Mouse (Mus musculus) lung, postnatal 0 days (tissue): ENCODE results near the gene Bhlhe23. TPM values are rescaled to one million over a fixed set of nuclear protein-coding genes. Genes with fewer than 3 reads are reported as not detected.
A peak's percentile ranks its signal among the peaks of the same experiment; 100 is the strongest.

Source experiments
- ATAC-seq: fragments of 200-750 bp; cut with Nextera tagmentation; 2 replicates; pipeline ENCODE4 v1.8.0; 2017; ENCODE audit warnings: moderate library complexity
- DNase-seq: peaks from one replicate; pipeline ENCODE4 v3.0.0-alpha.2; 2016; ENCODE audit warnings: low spot score
- H3K27ac ChIP-seq: fragments of 300-500 bp; sonication (generic); 2 replicates; pipeline ENCODE4 v1.5.1; 2014; ENCODE audit warnings: antibody characterized with exemption, mild to moderate bottlenecking, low read length, mixed read lengths
- H3K27me3 ChIP-seq: fragments of 300-500 bp; sonication (generic); replicated peaks from 2 replicates; pipeline ENCODE4 v1.6.1; 2014; ENCODE audit warnings: low read length, mixed read lengths; ENCODE audit not compliant: insufficient read depth
- H3K36me3 ChIP-seq: fragments of 300-500 bp; sonication (generic); 2 replicates; pipeline ENCODE4 v1.6.1; 2014; ENCODE audit warnings: low read length, mixed read lengths; ENCODE audit not compliant: insufficient read depth
- H3K4me1 ChIP-seq: fragments of 300-500 bp; sonication (generic); 2 replicates; pipeline ENCODE4 v1.6.1; 2014; ENCODE audit warnings: antibody characterized with exemption, low read depth, low read length, mixed read lengths; ENCODE audit not compliant: insufficient read depth
- H3K4me2 ChIP-seq: fragments of 300-500 bp; sonication (generic); replicated peaks from 2 replicates; pipeline ENCODE4 v1.6.1; 2014; ENCODE audit warnings: low read depth, mild to moderate bottlenecking, low read length, moderate library complexity, mixed read lengths
- H3K4me3 ChIP-seq: fragments of 300-500 bp; sonication (generic); 2 replicates; pipeline ENCODE4 v1.5.1; 2014; ENCODE audit warnings: low read depth, low read length
- H3K9ac ChIP-seq: fragments of 300-500 bp; sonication (generic); replicated peaks from 2 replicates; pipeline ENCODE4 v1.6.1; 2014; ENCODE audit warnings: low read depth, mild to moderate bottlenecking
- H3K9me3 ChIP-seq: fragments of 300-500 bp; sonication (generic); 2 replicates; pipeline ENCODE4 v1.6.1; 2016; ENCODE audit warnings: low read length, mixed read lengths
- CTCF ChIP-seq: IDR thresholded peaks from 2 replicates; pipeline ENCODE4 v1.5.1; 2016; ENCODE audit warnings: antibody characterized with exemption, mild to moderate bottlenecking
- EP300 ChIP-seq: IDR thresholded peaks from 2 replicates; pipeline ENCODE4 v1.6.1; 2016; ENCODE audit warnings: antibody characterized with exemption, mild to moderate bottlenecking, control low read depth
- WGBS: fragments of 180-500 bp; shearing (Covaris S2); extraction: QIAGEN DNeasy Blood & Tissue Kit; methylation state at CpG from one replicate; pipeline ENCODE4 v1.1.7; 2014; 5-methylcytosine and 5-hydroxymethylcytosine counted together
- polyA plus RNA-seq: library from polyadenylated mRNA; unstranded; fragments of >200 nt; fragmentation: Nextera tagmentation; extraction: Ambion mirVana; gene quantifications from 2 replicates; pipeline ENCODE4 v1.2.1, GENCODE M21; 2015

The Bhlhe23 gene
- polyA plus RNA-seq, 1 experiment from 2014 or later = not detected

GRCm38 (mm10) chr2:180758513-180759263 lies 18.0 kb downstream of the Bhlhe23 start:
- no peak overlapping the region for H3K27ac ChIP-seq
- no peak for ATAC-seq
- H3K9me3 ChIP-seq = no peaks in the 10 kb centered on the region
- TF ChIP-seq CTCF (no peak), EP300 (no peak)
- WGBS = 54% methylated on average over 15 of the region's 15 CpGs
- no peaks in the 10 kb centered on the region for H3K4me1 ChIP-seq
- no peak overlapping the region for H3K4me2 ChIP-seq
- no peaks in the 10 kb centered on the region for H3K36me3 ChIP-seq
- H3K4me3 ChIP-seq = no peak overlapping the region
- no peak for DNase-seq
- H3K9ac ChIP-seq = no peak overlapping the region
- H3K27me3 ChIP-seq = no peaks in the 10 kb centered on the region; the same call in 1 of the 2 replicates

DNA sequence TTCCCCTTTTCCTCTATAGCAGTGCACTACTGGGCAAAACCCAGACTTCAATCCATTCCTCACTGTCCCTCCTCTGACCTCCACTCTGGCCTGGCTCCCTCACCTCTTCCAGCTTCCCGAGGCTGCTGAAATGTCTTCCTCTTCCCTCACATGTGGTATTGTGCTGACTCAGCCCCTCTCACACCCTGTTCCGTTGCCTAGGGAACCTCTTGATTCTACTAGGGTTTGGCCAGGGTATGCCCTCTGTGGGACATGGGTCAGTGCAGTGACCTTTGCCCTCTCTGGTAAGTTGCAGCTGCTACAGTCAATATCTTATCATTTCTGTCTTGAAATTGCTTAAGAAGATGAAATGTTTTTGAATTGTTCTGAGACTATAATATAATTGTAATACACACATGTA lies 19.9 kb downstream of the Bhlhe23 start:
- Histone ChIP-seq H3K27ac (no peak overlapping the region), H3K9ac (no peak overlapping the region), H3K36me3 (no peaks in the 10 kb centered on the region), H3K4me3 (no peak overlapping the region), H3K4me2 (no peak overlapping the region), H3K9me3 (no peaks in the 10 kb centered on the region), H3K4me1 (no peaks in the 10 kb centered on the region), H3K27me3 (no peaks in the 10 kb centered on the region; the same call in 1 of the 2 replicates)
- 35% methylated on average over 2 of the region's 2 CpGs for WGBS
- no peak for ATAC-seq
- DNase-seq = no peak
- TF ChIP-seq EP300 (no peak), CTCF (no peak)

DNA sequence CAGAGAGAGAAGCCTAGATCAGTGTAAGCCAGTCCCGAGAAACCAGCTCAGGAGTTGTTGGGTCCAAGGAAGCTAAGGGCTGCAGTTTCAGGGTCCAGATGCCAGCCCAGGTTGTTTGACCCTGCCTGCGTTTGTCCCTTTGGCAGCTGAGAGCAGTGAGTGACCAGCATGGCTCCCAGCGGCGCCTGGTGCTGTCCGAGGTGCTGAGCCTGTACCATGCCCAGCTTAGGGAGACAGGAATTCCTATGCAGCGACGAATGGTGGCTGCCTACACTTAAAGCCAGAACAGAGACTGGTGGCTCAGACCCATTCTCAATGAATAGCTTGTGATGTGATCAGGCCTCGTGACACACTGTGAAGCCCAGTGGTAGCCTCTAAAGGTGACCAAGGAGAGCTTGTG lies 20.8 kb downstream of the Bhlhe23 start:
- ATAC-seq = no peak
- 1% methylated on average over 8 of the region's 8 CpGs for WGBS
- TF ChIP-seq CTCF (no peak), EP300 (no peak)
- H3K4me1 ChIP-seq = no peaks in the 10 kb centered on the region
- no peaks in the 10 kb centered on the region for H3K36me3 ChIP-seq
- no peaks in the 10 kb centered on the region; the same call in 1 of the 2 replicates for H3K27me3 ChIP-seq
- H3K9me3 ChIP-seq = no peaks in the 10 kb centered on the region
- H3K27ac ChIP-seq = no peak overlapping the region
- H3K9ac ChIP-seq = no peak overlapping the region
- no peak overlapping the region for H3K4me2 ChIP-seq
- no peak overlapping the region for H3K4me3 ChIP-seq
- DNase-seq = peak; percentile 68

DNA sequence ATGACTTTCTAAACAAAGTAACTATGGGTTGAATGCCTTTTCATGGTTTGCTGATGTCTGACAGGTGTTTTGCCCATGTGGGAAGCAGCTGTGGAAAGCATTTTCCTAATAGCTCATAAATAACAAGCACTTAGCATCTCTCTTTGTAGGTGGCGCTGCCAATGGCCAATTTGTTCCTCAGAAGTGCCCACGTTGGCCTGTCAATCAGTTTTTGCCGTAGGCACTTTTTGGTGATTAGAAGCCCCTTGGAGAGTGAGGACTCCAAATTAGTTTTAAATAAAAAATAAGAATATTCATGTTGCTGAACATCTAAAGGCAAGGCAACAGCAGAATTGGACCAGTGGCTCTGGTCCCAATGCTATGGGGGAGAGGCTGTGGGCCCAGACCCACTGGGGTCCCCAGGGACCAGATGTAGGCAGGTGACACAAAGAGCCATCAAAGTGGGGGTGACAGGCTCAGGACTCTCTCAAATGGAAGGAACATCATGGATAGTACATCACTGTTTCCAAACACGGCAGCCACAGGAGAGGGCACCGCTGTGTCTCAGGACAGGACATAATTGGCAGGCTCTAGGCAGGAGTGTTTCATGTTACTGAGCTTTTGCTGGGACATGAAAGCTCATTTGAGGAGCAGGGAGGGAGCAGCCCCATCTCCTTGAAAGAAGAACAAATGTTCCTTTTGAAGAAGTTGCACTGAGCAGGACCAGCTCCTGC lies 21.6 kb downstream of the Bhlhe23 start:
- H3K4me1 ChIP-seq = no peaks in the 10 kb centered on the region
- 76% methylated on average over 5 of the region's 5 CpGs for WGBS
- ATAC-seq = no peak

GRCm38 (mm10) chr2:180748904-180749303 lies 27.8 kb downstream of the Bhlhe23 start:
- Histone ChIP-seq H3K4me3 (no peak overlapping the region), H3K4me1 (no peaks in the 10 kb centered on the region), H3K9me3 (no peaks in the 10 kb centered on the region), H3K36me3 (no peaks in the 10 kb centered on the region), H3K9ac (no peak overlapping the region), H3K27me3 (no peaks in the 10 kb centered on the region), H3K27ac (no peak overlapping the region), H3K4me2 (no peak overlapping the region)
- DNase-seq (no peak), ATAC-seq (no peak)
- 45% methylated on average over 5 of the region's 5 CpGs for WGBS
- TF ChIP-seq EP300 = no peak
- TF ChIP-seq CTCF = no peak

More for the DNA sequence above, 21.6 kb downstream of the Bhlhe23 start:
- no peak for TF ChIP-seq CTCF
- no peak overlapping the region for H3K27ac ChIP-seq
- no peak for DNase-seq
- no peaks in the 10 kb centered on the region; the same call in 1 of the 2 replicates for H3K27me3 ChIP-seq
- no peak overlapping the region for H3K9ac ChIP-seq
- no peaks in the 10 kb centered on the region for H3K36me3 ChIP-seq
- H3K9me3 ChIP-seq = no peaks in the 10 kb centered on the region
- H3K4me2 ChIP-seq = no peak overlapping the region
- H3K4me3 ChIP-seq = no peak overlapping the region

DNA sequence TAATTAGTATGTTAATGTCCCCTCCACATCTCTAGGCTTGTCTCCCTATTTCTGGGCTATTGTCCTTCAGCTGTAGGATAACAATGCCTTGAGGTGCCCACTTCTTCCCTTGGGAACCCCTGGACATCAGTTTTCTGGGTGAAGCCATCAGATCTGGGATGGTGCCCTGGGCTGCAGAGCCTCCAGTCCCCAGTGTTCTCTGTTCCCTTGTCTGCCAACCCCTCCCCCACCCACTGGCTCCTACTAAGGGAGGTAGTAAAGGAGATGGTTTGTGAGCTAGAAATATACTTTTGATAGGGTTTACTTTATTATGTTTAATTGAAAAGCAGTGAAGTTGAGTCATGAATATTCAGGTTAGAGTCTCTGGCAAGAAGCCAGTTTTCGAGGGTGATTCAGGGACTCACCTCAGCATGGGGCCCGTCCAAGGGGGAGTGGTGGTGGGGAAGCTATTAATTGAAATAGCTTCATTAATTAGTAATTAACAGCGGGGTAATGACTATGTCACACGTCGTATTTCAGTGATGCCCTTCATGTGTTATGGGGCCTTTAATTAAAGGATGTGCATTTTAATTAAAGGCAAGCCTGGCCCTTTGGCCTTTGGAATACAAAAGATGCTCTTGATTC lies 30.0 kb downstream of the Bhlhe23 start:
- no peak for ATAC-seq
- 51% methylated on average over 5 of the region's 5 CpGs for WGBS

More for the DNA sequence above, 30.0 kb downstream of the Bhlhe23 start:
- no peak for DNase-seq
- TF ChIP-seq CTCF = no peak
- no peak for TF ChIP-seq EP300
- Histone ChIP-seq H3K4me2 (no peak overlapping the region), H3K27me3 (no peaks in the 10 kb centered on the region), H3K4me1 (no peaks in the 10 kb centered on the region), H3K9ac (no peak overlapping the region), H3K27ac (no peak overlapping the region), H3K36me3 (no peaks in the 10 kb centered on the region), H3K9me3 (no peaks in the 10 kb centered on the region), H3K4me3 (no peak overlapping the region)
